Mouse (Mus musculus) kidney, embryonic 15.5 days (tissue): ENCODE results near the gene Agbl4. TPM values are rescaled to one million over a fixed set of nuclear protein-coding genes. Genes with fewer than 3 reads are reported as not detected.

ENCODE experiments used
- ATAC-seq: fragments of 200-750 bp; cut with Nextera tagmentation; replicated peaks from 2 replicates; pipeline ENCODE4 v1.8.0; 2017; ENCODE audit warnings: moderate TSS enrichment; ENCODE audit not compliant: low FRiP score
- H3K27ac ChIP-seq: fragments of 300-500 bp; sonication (generic); 2 replicates; pipeline ENCODE4 v1.5.1; 2015; ENCODE audit warnings: mild to moderate bottlenecking, inconsistent platforms
- H3K27me3 ChIP-seq: fragments of 300-500 bp; sonication (generic); 2 replicates; pipeline ENCODE4 v1.6.1; 2015; ENCODE audit warnings: inconsistent platforms
- H3K36me3 ChIP-seq: fragments of 300-500 bp; sonication (generic); 2 replicates; pipeline ENCODE4 v1.6.1; 2015; ENCODE audit warnings: inconsistent platforms
- H3K4me1 ChIP-seq: fragments of 300-500 bp; sonication (generic); 2 replicates; pipeline ENCODE4 v1.6.1; 2015; ENCODE audit warnings: inconsistent platforms
- H3K4me2 ChIP-seq: fragments of 300-500 bp; sonication (generic); 2 replicates; pipeline ENCODE4 v1.6.1; 2015; ENCODE audit warnings: moderate library complexity, mild to moderate bottlenecking, inconsistent platforms
- H3K4me3 ChIP-seq: fragments of 300-500 bp; sonication (generic); replicated peaks from 2 replicates; pipeline ENCODE4 v1.5.1; 2015; ENCODE audit warnings: mild to moderate bottlenecking, inconsistent platforms
- H3K9ac ChIP-seq: fragments of 300-500 bp; sonication (generic); 2 replicates; pipeline ENCODE4 v1.6.1; 2015; ENCODE audit warnings: mild to moderate bottlenecking, inconsistent platforms
- H3K9me3 ChIP-seq: fragments of 300-500 bp; sonication (generic); replicated peaks from 2 replicates; pipeline ENCODE4 v1.6.1; 2016; ENCODE audit warnings: inconsistent platforms
- WGBS: fragments of 180-500 bp; shearing (Covaris S2); methylation state at CpG from one replicate; pipeline ENCODE4 v1.1.7; 2015; ENCODE audit warnings: mixed read lengths; 5-methylcytosine and 5-hydroxymethylcytosine counted together
- polyA plus RNA-seq: library from polyadenylated mRNA; unstranded; fragments of >200 nt; fragmentation: Nextera tagmentation; extraction: Ambion mirVana; gene quantifications from 2 replicates; pipeline ENCODE4 v1.2.1, GENCODE M21; 2015

The Agbl4 gene
- polyA plus RNA-seq, 1 experiment from 2014 or later: 0.43 TPM

DNA sequence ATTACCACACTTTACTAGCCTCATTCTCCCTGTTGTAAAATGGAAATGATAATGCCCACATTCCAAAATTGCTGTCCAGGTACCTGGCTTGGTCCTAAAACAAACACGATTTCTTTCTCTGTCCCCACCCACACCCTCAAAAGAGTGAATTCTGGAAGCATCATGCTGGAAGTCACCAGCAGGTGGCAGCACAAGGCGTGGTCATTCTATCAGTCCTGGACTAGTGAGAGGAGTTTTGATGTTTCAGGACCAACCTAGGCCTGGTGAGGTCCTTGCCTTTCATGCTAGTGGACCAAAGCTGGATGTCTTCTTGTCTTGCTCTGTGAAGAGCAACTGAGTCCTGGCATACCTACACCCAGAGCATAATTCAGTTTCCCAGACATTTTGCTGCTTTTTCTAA lies 1098.5 kb downstream of the Agbl4 start:
- no peaks in the 10 kb centered on the region for H3K9me3 ChIP-seq

DNA sequence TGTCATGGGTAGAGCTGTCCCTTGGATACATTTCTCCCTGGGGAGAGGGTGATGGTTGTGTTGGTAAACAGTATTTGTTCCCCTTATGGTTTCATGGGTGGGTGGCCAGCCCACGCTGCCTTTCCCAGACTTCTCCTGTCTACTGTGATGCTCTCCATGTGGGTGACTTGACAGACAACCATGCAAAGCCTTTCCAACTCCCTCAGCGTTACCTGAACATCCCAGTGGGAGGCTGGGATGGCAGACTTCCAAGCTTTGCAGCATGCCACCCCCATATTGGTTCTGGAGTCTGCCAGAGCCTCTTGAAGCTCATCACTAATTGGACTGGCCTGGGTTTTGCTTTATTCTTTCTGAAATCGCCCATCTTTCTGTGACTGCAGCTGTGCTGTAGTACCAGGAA lies 1101.3 kb downstream of the Agbl4 start:
- Histone ChIP-seq H3K4me1 (no peaks in the 10 kb centered on the region), H3K4me2 (no peak overlapping the region), H3K27ac (no peak overlapping the region), H3K4me3 (no peak overlapping the region), H3K9ac (no peak overlapping the region), H3K36me3 (no peaks in the 10 kb centered on the region), H3K27me3 (no peaks in the 10 kb centered on the region), H3K9me3 (no peaks in the 10 kb centered on the region)
- ATAC-seq: no peak
- WGBS: 75% methylated on average over 3 of the region's 3 CpGs

More for the DNA sequence above, 1098.5 kb downstream of the Agbl4 start:
- Histone ChIP-seq H3K36me3 (no peaks in the 10 kb centered on the region), H3K4me3 (no peak overlapping the region), H3K4me2 (no peak overlapping the region), H3K4me1 (no peaks in the 10 kb centered on the region), H3K27me3 (no peaks in the 10 kb centered on the region), H3K27ac (no peak overlapping the region), H3K9ac (no peak overlapping the region)
- WGBS: 13% methylated on average over 2 of the region's 2 CpGs
- 0 out of 2 replicates have a peak, but pooled peaks have one; percentile 46 for ATAC-seq

DNA sequence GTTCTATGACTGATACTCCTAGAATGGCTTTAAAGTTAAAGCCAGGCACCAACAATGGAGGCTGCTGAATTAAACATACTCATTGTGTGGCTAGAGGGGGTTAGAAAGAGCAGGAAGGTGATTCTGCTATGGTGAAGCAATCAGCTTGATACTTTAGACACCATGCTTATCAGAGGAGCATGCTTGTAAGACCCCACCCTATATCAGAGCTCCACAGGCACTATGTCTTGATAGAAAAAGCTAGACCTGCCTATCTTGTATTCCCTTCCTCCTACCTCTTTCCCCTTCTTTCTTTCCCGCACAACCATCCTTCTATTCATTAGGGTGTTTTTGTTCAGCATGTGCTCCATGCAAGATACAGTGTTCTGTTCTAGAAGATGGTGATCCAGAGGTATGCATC lies 1104.0 kb downstream of the Agbl4 start:
- ATAC-seq: peak; percentile 25; the same call in 1 of the 2 replicates
- Histone ChIP-seq H3K36me3 (no peaks in the 10 kb centered on the region), H3K9ac (no peak overlapping the region), H3K27me3 (no peaks in the 10 kb centered on the region), H3K4me1 (no peaks in the 10 kb centered on the region), H3K4me2 (no peak overlapping the region), H3K4me3 (no peak overlapping the region), H3K27ac (no peak overlapping the region), H3K9me3 (no peaks in the 10 kb centered on the region)
- WGBS: 94% methylated on average over 1 of the region's 1 CpGs

DNA sequence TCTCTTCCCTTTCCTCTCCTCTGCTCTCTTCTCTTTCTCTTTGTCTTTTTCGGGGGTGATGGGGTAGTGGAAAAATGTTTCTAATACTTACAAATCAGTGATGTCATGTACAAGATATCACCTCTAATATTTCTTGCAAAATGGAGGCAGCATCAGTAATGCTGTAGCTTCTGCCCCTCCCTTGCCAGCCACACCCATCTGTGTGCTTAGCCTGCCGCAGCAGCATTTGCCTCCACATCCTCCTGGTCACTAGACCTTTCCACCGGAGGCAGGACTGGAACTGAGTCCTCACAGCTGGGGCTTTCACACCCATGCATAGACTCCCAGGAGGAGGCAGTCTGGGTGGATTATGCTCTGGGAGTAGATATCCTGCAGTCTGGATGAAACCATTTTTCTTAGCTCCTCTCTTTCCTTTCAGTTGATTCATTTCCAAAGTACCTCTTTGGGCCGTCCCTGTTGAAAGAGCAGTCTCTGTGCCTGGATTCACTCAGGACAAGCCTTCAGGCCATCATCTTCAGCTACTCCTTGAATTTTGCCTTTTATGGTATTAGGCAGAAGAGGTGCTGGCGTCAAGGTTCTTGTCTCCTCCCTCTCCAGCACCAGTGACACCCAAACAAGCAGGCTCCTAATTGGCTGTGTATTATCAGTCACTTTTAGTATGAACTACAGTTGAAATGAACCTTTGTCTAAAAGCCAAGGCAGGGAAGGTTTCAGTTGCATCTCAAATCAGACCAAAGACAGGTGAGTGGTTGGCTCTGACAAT lies 1105.7 kb downstream of the Agbl4 start:
- no peak for ATAC-seq
- no peak overlapping the region for H3K27ac ChIP-seq

DNA sequence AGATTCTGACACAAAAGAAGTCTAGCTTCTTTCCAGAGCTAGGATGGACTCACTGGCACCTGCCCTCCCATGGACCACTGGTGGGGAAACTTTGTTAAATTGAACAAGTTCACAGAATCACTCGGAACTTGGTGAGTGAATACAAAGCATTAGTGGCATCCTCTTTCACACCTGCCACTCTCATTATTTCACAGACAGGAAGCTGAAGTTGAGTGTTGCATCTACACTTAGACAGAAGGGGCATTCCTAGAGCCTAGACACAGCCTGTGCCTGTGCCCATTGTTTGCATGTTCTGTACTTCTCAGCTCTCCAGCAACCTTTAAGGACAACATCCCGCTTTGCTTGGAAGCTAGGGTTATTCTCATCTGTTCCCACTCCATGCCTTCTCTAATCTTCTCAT lies 1107.5 kb downstream of the Agbl4 start:
- no peak for ATAC-seq

More for the DNA sequence above, 1105.7 kb downstream of the Agbl4 start:
- H3K9ac ChIP-seq: no peak overlapping the region
- no peak overlapping the region for H3K4me2 ChIP-seq
- H3K9me3 ChIP-seq: no peaks in the 10 kb centered on the region
- no peaks in the 10 kb centered on the region for H3K36me3 ChIP-seq
- H3K27me3 ChIP-seq: no peaks in the 10 kb centered on the region
- H3K4me1 ChIP-seq: no peaks in the 10 kb centered on the region
- no peak overlapping the region for H3K4me3 ChIP-seq
- 71% methylated on average over 5 of the region's 5 CpGs for WGBS

DNA sequence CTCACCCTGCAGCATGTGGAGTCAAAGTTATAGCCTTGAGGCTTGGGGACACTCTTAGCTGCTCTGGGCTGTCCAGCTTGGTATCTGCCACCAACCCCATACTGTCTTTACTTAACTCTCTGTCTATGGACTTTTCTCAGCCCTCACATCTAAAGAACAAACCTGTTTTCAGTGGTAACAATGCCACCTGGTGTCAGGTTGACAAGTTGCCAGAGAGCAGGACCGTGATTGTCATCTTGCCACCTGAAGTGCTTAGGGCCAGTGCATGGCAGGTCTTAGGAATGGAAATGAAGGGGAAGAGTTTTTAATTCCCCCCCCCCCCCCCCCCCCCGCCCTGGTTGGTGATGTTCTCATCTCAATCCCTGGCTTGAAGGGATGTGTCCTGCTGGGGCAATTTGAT lies 1112.7 kb downstream of the Agbl4 start:
- no peak overlapping the region for H3K27ac ChIP-seq
- H3K9ac ChIP-seq: no peak overlapping the region
- no peaks in the 10 kb centered on the region for H3K9me3 ChIP-seq
- H3K36me3 ChIP-seq: no peaks in the 10 kb centered on the region
- no peak overlapping the region for H3K4me2 ChIP-seq
- H3K4me3 ChIP-seq: no peak overlapping the region
- H3K4me1 ChIP-seq: peaks cover 8% of the 10 kb centered on the region; the same call in 1 of the 2 replicates
- no peaks in the 10 kb centered on the region for H3K27me3 ChIP-seq
- 0 out of 2 replicates have a peak, but pooled peaks have one; percentile 13 for ATAC-seq
- WGBS: 5% methylated on average over 2 of the region's 2 CpGs

More for the DNA sequence above, 1107.5 kb downstream of the Agbl4 start:
- no peak overlapping the region for H3K4me3 ChIP-seq
- H3K27ac ChIP-seq: no peak overlapping the region
- WGBS: 92% methylated on average over 2 of the region's 2 CpGs
- no peak overlapping the region for H3K9ac ChIP-seq
- H3K27me3 ChIP-seq: no peaks in the 10 kb centered on the region
- no peaks in the 10 kb centered on the region for H3K36me3 ChIP-seq
- no peaks in the 10 kb centered on the region for H3K4me1 ChIP-seq
- no peak overlapping the region for H3K4me2 ChIP-seq
- no peaks in the 10 kb centered on the region for H3K9me3 ChIP-seq

DNA sequence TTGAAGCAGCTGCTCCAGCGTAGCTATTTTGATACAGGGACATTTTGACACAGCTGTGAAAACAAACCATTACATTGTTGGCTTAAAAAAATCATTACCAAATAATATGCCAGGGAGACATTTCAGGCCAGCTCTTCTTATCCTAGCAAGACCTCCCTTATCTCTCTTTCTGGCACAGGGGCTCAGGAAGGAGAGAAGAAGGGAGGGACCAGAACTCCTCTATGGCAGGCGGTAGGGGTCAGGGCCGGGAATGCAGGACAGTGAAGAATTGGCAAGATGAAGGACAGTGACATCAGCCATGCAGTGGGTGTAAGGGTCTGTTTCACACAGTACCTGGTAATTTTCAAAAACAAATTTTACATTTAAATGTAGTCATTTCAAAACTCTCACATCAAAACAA lies 1116.5 kb downstream of the Agbl4 start:
- H3K27ac ChIP-seq: no peak overlapping the region

DNA sequence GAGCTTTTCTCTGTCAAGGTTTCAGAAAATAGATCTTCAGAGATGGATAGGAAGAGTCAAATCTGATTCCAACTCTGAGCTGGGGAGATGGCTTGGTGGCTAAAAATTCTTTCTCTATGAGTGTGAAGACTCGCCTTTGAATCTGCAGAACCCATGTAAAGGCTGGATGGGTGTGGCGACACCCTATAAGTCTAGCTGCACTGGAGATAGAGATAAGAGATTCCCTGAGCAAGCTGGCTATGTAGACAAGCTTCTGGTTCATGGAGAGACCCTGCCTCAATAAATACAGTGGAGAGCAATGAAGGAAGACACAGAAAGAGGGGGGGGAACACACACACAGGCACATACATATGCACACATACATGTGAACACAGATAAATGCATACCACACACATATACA lies 1118.7 kb downstream of the Agbl4 start:
- H3K9me3 ChIP-seq: no peaks in the 10 kb centered on the region
- no peak for ATAC-seq

More for the DNA sequence above, 1116.5 kb downstream of the Agbl4 start:
- Histone ChIP-seq H3K36me3 (no peaks in the 10 kb centered on the region), H3K9me3 (no peaks in the 10 kb centered on the region), H3K4me1 (peaks cover 11% of the 10 kb centered on the region; the same call in 1 of the 2 replicates), H3K27me3 (no peaks in the 10 kb centered on the region), H3K4me3 (no peak overlapping the region), H3K4me2 (no peak overlapping the region), H3K9ac (no peak overlapping the region)
- ATAC-seq: no peak
- 32% methylated on average over 3 of the region's 3 CpGs for WGBS

DNA sequence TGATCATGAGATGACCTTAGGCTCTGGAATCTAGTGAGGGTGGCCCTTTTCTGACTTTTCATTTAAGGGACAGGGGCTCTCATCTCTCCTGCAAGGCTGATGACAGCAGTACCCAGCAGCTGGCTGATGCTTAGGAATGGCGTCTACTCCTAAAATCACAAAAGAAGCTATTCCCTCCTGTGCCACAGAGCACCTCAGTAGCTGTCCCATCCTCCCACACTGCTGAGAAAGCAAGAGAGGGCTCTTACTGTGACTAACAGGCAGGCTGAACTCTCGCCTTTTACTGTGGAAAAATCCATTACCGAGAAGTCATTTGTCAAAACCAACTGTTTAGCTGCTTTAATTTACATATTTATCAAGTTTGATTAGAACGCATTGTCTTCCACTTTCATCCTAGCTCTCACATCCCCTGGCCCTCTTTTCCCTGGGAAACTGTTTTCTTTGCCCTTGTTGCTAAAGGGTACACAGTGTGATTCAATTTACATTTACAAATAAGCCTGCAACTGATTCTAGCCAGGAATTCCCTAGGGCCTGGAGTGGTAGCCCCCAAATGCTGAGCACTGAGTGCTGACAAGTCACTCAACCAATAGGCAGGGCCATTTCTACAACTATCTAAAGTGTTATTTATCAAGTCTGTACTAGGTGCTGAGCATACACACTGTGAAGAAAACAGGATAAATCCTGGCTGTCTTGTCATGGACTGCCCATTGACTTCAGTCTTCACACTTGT lies 1119.8 kb downstream of the Agbl4 start:
- Histone ChIP-seq H3K9ac (no peak overlapping the region), H3K4me3 (no peak overlapping the region), H3K27ac (no peak overlapping the region), H3K36me3 (no peaks in the 10 kb centered on the region), H3K4me1 (peaks cover 11% of the 10 kb centered on the region; the same call in 1 of the 2 replicates), H3K4me2 (no peak overlapping the region), H3K27me3 (no peaks in the 10 kb centered on the region), H3K9me3 (no peaks in the 10 kb centered on the region)
- ATAC-seq: no peak; the same call in 1 of the 2 replicates
- 51% methylated on average over 4 of the region's 4 CpGs for WGBS

More for the DNA sequence above, 1118.7 kb downstream of the Agbl4 start:
- Histone ChIP-seq H3K4me1 (peaks cover 11% of the 10 kb centered on the region; the same call in 1 of the 2 replicates), H3K9ac (no peak overlapping the region), H3K4me3 (no peak overlapping the region), H3K27ac (no peak overlapping the region), H3K27me3 (no peaks in the 10 kb centered on the region), H3K4me2 (no peak overlapping the region), H3K36me3 (no peaks in the 10 kb centered on the region)
- WGBS: 92% methylated on average over 2 of the region's 2 CpGs

DNA sequence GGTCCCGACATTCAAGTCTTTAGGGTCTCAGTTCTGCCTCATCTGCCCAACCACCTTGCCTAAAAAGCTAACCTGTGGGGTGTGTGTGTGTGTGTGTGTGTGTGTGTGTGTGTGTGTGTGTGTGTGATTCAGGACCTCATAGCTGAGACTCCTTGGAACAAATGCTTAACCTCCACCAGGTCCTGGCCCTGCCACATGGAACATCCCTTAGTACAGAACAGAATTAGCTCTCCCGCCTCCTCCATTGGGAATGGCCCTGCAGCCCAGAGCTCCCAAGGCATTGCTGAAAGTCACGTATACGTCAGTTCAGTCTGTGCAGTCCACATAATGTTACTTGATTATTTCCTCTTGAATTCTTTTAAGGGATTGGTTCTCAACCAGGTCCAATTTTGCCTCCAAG lies 1120.7 kb downstream of the Agbl4 start:
- H3K36me3 ChIP-seq: no peaks in the 10 kb centered on the region
- 87% methylated on average over 4 of the region's 4 CpGs for WGBS
- H3K9ac ChIP-seq: no peak overlapping the region
- peaks cover 11% of the 10 kb centered on the region; the same call in 1 of the 2 replicates for H3K4me1 ChIP-seq
- no peak overlapping the region for H3K4me3 ChIP-seq
- H3K27me3 ChIP-seq: no peaks in the 10 kb centered on the region
- ATAC-seq: no peak
- no peak overlapping the region for H3K4me2 ChIP-seq
- H3K27ac ChIP-seq: no peak overlapping the region
- H3K9me3 ChIP-seq: no peaks in the 10 kb centered on the region

DNA sequence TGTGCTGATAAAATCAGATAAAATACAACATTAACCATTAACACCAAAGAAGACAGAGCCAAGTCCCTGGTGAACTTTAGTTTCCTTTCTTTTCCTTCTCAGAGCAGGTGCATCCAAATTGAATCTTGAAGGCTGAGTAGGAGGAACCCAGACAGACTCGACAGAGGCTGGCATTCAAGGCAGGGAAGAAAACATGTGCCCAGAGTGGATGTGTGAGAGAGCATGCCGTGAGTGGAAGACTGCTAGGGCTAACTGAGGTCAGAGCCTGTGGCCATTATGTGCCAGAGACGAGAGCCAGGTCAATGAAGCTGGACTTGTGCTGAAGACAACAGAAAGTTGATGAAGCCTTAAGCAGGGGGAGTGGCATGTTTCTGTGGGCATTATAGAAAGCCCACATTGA lies 1121.8 kb downstream of the Agbl4 start:
- Histone ChIP-seq H3K36me3 (no peaks in the 10 kb centered on the region), H3K4me1 (peaks cover 11% of the 10 kb centered on the region; the same call in 1 of the 2 replicates), H3K4me3 (no peak overlapping the region), H3K4me2 (no peak overlapping the region), H3K27me3 (no peaks in the 10 kb centered on the region), H3K9me3 (no peaks in the 10 kb centered on the region), H3K27ac (no peak overlapping the region), H3K9ac (no peak overlapping the region)
- ATAC-seq: no peak
- WGBS: 56% methylated on average over 3 of the region's 3 CpGs

DNA sequence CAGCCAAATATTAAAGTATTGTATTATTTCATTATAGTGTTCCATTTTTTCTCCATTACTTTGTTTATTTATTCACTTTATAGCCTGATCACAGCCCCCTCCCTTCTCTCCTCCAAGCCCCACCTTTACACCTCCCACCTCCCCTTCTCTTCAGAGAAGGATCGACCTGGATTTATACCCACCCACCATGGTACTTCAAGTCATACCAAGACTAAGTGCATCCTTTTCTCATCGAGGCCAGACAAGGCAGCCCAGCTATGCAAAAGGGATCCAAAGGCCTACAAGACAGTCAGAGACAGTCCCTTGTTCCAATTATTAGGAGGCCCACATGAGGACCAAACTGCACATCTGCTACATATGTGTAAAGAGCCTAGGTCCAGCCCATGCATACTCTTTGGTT lies 1122.5 kb downstream of the Agbl4 start:
- no peak overlapping the region for H3K27ac ChIP-seq
- H3K4me1 ChIP-seq: peaks cover 4% of the 10 kb centered on the region; the same call in 1 of the 2 replicates
- no peaks in the 10 kb centered on the region for H3K9me3 ChIP-seq
- no peaks in the 10 kb centered on the region for H3K27me3 ChIP-seq
- no peak overlapping the region for H3K9ac ChIP-seq
- H3K4me3 ChIP-seq: no peak overlapping the region
- no peak overlapping the region for H3K4me2 ChIP-seq
- no peaks in the 10 kb centered on the region for H3K36me3 ChIP-seq
- whole genome bisulfite sequencing: 86% methylated on average over 2 of the region's 2 CpGs
- ATAC-seq: no peak
